Mouse (Mus musculus): ENCODE data around the gene Spesp1. TPM values are rescaled to one million over a fixed set of nuclear protein-coding genes. Genes with fewer than 3 reads are reported as not detected.

Gene Spesp1
- total RNA-seq, 2 experiments from 2014 or later = not detected

- no peak for DNase-seq
Measured at GRCm38 (mm10) chr9:62245612-62246379, 36.2 kb downstream of the Spesp1 start.

GRCm38 (mm10) chr9:62244612-62245010, 37.4 kb downstream of the Spesp1 start:
- no peak for DNase-seq

- DNase-seq = peak; percentile 29
Measured at GRCm38 (mm10) chr9:62243991-62244611, 37.9 kb downstream of the Spesp1 start.

GRCm38 (mm10) chr9:62240036-62240435, 42.0 kb downstream of the Spesp1 start:
- no peak for DNase-seq

- DNase-seq = no peak
Measured at GRCm38 (mm10) chr9:62237381-62237980, 44.5 kb downstream of the Spesp1 start.

- DNase-seq = no peak
Measured at GRCm38 (mm10) chr9:62235501-62235900, 46.5 kb downstream of the Spesp1 start.

- DNase-seq = no peak
Measured at GRCm38 (mm10) chr9:62232649-62233048, 49.4 kb downstream of the Spesp1 start.

- DNase-seq = no peak
Measured at GRCm38 (mm10) chr9:62231046-62231445, 51.0 kb downstream of the Spesp1 start.

- no peak for DNase-seq
Measured at GRCm38 (mm10) chr9:62229985-62230384, 52.0 kb downstream of the Spesp1 start.

GRCm38 (mm10) chr9:62222481-62222880, 59.5 kb downstream of the Spesp1 start:
- DNase-seq = no peak

- no peak for DNase-seq
Measured at GRCm38 (mm10) chr9:62222029-62222428, 60.0 kb downstream of the Spesp1 start.

Small RNA genes within 50 kb of the gene (microRNA-seq; reads per million reads assigned to microRNA genes)
- 0 reads per million in 2 experiments for gene Gm25603 (ENCODE audit: borderline replicate concordance in 2 of 2)

Other genes starting within 250 kb of the Spesp1 start
- 1 to 10 TPM; 5.5 to 8.3 TPM for gene Glce, start 159.6 kb downstream of the Spesp1 start, total RNA-seq (2021)
- 10 to 100 TPM; 59.4 to 67.3 TPM for gene Anp32a, start 59.1 kb upstream of the Spesp1 start, total RNA-seq (2021)

Measured in gastrocnemius, postnatal 25 days (tissue).